Mouse (Mus musculus) CH12.LX (cell line): ENCODE measurements at regions not wholly inside any gene's neighbourhood (a gene's known extent, or its start where the extent isn't known, plus 50 kb on each side); places are given as distances from the start of the nearest gene placed in this dataset.
"Not testable (repeated sequence)": the region's sequence is repeated elsewhere in the genome, so short reads cannot be mapped to it uniquely, and the experiment has no call there.

Experiments used
- DNase-seq: peaks from one replicate; pipeline ENCODE4 v3.0.0-alpha.2; 2013; ENCODE audit errors: extremely low read depth
- H3K27ac ChIP-seq: 2 replicates; pipeline ENCODE4 v1.5.1; 2012; ENCODE audit warnings: low read depth, mild to moderate bottlenecking, control low read depth, moderate library complexity; ENCODE audit not compliant: insufficient read depth
- H3K27me3 ChIP-seq: replicated peaks from 2 replicates; pipeline ENCODE3; 2012; ENCODE audit warnings: inconsistent platforms
- H3K36me3 ChIP-seq, 2 experiments: replicated peaks in 1 of 2; 2 replicates each; pipeline versions ENCODE3 to v1.6.1; 2012; ENCODE audit warnings: inconsistent platforms in 1 of 2, low read length in 1 of 2, mild to moderate bottlenecking in 1 of 2, mixed read lengths in 1 of 2, moderate library complexity in 1 of 2; ENCODE audit not compliant: control insufficient read depth in 1 of 2, insufficient read depth in 1 of 2
- H3K4me1 ChIP-seq, 2 experiments: 2 replicates each; pipeline ENCODE4 v1.6.1; 2012; ENCODE audit warnings: inconsistent platforms in 1 of 2, moderate library complexity in 1 of 2; ENCODE audit not compliant: insufficient read depth in 2 of 2, control insufficient read depth in 1 of 2
- H3K4me2 ChIP-seq: 2 replicates; pipeline ENCODE4 v1.6.1; 2012; ENCODE audit warnings: low read depth, mild to moderate bottlenecking, control low read depth; ENCODE audit not compliant: poor library complexity, insufficient read depth, severe bottlenecking
- H3K4me3 ChIP-seq, 3 experiments: fragments of 150-350 bp in 1 of 3; sonication (generic) in 1 of 3; replicated peaks in 1 of 3; 2 replicates each; pipeline versions ENCODE3 to v1.5.1; 2011 to 2012; ENCODE audit warnings: low read depth in 2 of 3, low read length in 2 of 3, mild to moderate bottlenecking in 2 of 3, moderate library complexity in 2 of 3, control low read depth in 1 of 3, improper control_type of control experiment in 1 of 3, inconsistent platforms in 1 of 3, mixed read lengths in 1 of 3; ENCODE audit not compliant: poor library complexity in 1 of 3
- H3K79me2 ChIP-seq: replicated peaks from 2 replicates; pipeline ENCODE4 v1.6.1; 2012; ENCODE audit warnings: mild to moderate bottlenecking, moderate library complexity; ENCODE audit not compliant: control insufficient read depth, poor library complexity, insufficient read depth, severe bottlenecking; ENCODE audit errors: extremely low read depth
- H3K9ac ChIP-seq: 2 replicates; pipeline ENCODE4 v1.6.1; 2012; ENCODE audit warnings: low read depth, mild to moderate bottlenecking, control low read depth, moderate library complexity; ENCODE audit not compliant: insufficient read depth
- H3K9me3 ChIP-seq: replicated peaks from 2 replicates; pipeline ENCODE3; 2012; ENCODE audit warnings: low read length, inconsistent platforms, mixed read lengths
- CHD1 ChIP-seq: IDR thresholded peaks from 2 replicates; pipeline ENCODE4 v1.6.1; 2012; ENCODE audit warnings: low read depth, low read length, improper control_type of control experiment, inconsistent platforms
- CHD2 ChIP-seq: IDR thresholded peaks from 2 replicates; pipeline ENCODE4 v1.6.1; 2011; ENCODE audit warnings: low read length, improper control_type of control experiment
- ETS1 ChIP-seq: conservative IDR thresholded peaks from 2 replicates; pipeline ENCODE4 v1.6.1; 2012; ENCODE audit warnings: low read depth, mild to moderate bottlenecking, inconsistent platforms, low read length, improper control_type of control experiment, moderate library complexity
- GABPA ChIP-seq: IDR thresholded peaks from 2 replicates; pipeline ENCODE4 v1.6.1; 2012; ENCODE audit warnings: low read depth, low read length, improper control_type of control experiment, inconsistent platforms; ENCODE audit not compliant: insufficient replicate concordance
- HCFC1 ChIP-seq: IDR thresholded peaks from 2 replicates; pipeline ENCODE4 v1.6.1; 2012; ENCODE audit warnings: low read depth, mild to moderate bottlenecking, inconsistent platforms, low read length, improper control_type of control experiment
- IRF4 ChIP-seq: IDR thresholded peaks from 2 replicates; pipeline ENCODE4 v1.6.1; 2014; ENCODE audit warnings: low read depth, mild to moderate bottlenecking, inconsistent platforms, low read length, improper control_type of control experiment
- JUND ChIP-seq: conservative IDR thresholded peaks from 2 replicates; pipeline ENCODE4 v1.6.1; 2011; ENCODE audit warnings: low read depth, low read length, improper control_type of control experiment
- KAT2A ChIP-seq: IDR thresholded peaks from 2 replicates; pipeline ENCODE4 v1.6.1; 2012; ENCODE audit warnings: low read length, improper control_type of control experiment, inconsistent platforms; ENCODE audit not compliant: insufficient replicate concordance
- MAFK ChIP-seq: IDR thresholded peaks from 2 replicates; pipeline ENCODE4 v1.6.1; 2011; ENCODE audit warnings: low read length, improper control_type of control experiment; ENCODE audit not compliant: insufficient replicate concordance
- MAX ChIP-seq: IDR thresholded peaks from 2 replicates; pipeline ENCODE4 v1.6.1; 2011; ENCODE audit warnings: low read length, improper control_type of control experiment
- MAZ ChIP-seq: IDR thresholded peaks from 2 replicates; pipeline ENCODE4 v1.6.1; 2012; ENCODE audit warnings: low read depth, mild to moderate bottlenecking, inconsistent platforms, low read length, improper control_type of control experiment, moderate library complexity
- MEF2A ChIP-seq: IDR thresholded peaks from 2 replicates; pipeline ENCODE4 v1.6.1; 2014; ENCODE audit warnings: low read depth, mild to moderate bottlenecking, inconsistent platforms, low read length, improper control_type of control experiment, borderline replicate concordance
- MXI1 ChIP-seq: IDR thresholded peaks from 2 replicates; pipeline ENCODE4 v1.6.1; 2011; ENCODE audit warnings: mild to moderate bottlenecking, low read depth, low read length, improper control_type of control experiment
- MYC ChIP-seq: IDR thresholded peaks from 2 replicates; pipeline ENCODE4 v1.6.1; 2011; ENCODE audit warnings: low read depth, mild to moderate bottlenecking, improper control_type of control experiment, low read length
- NELFE ChIP-seq: IDR thresholded peaks from 2 replicates; pipeline ENCODE4 v1.6.1; 2011; ENCODE audit warnings: low read depth, low read length, improper control_type of control experiment
- NRF1 ChIP-seq: IDR thresholded peaks from 2 replicates; pipeline ENCODE4 v1.6.1; 2014; ENCODE audit warnings: low read depth, mild to moderate bottlenecking, inconsistent platforms, low read length, improper control_type of control experiment, moderate library complexity
- POLR2A ChIP-seq: IDR thresholded peaks from 2 replicates; pipeline ENCODE4 v1.6.1; 2011; ENCODE audit warnings: low read depth, mild to moderate bottlenecking, improper control_type of control experiment, low read length
- SIN3A ChIP-seq: IDR thresholded peaks from 2 replicates; pipeline ENCODE4 v1.6.1; 2012; ENCODE audit warnings: low read length, improper control_type of control experiment, inconsistent platforms
- SMC3 ChIP-seq: IDR thresholded peaks from 2 replicates; pipeline ENCODE4 v1.6.1; 2011; ENCODE audit warnings: low read depth, low read length, improper control_type of control experiment
- TBP ChIP-seq: conservative IDR thresholded peaks from 2 replicates; pipeline ENCODE4 v1.6.1; 2011; ENCODE audit warnings: low read depth, low read length, improper control_type of control experiment
- TCF12 ChIP-seq: IDR thresholded peaks from 2 replicates; pipeline ENCODE4 v1.6.1; 2014; ENCODE audit warnings: low read depth, mild to moderate bottlenecking, inconsistent platforms, low read length, improper control_type of control experiment
- USF1 ChIP-seq: IDR thresholded peaks from 2 replicates; pipeline ENCODE4 v1.6.1; 2014; ENCODE audit warnings: low read depth, mild to moderate bottlenecking, inconsistent platforms, low read length, improper control_type of control experiment
- ZKSCAN1 ChIP-seq: IDR thresholded peaks from 2 replicates; pipeline ENCODE4 v1.6.1; 2012; ENCODE audit warnings: low read depth, inconsistent platforms, low read length, improper control_type of control experiment, borderline replicate concordance
- ZMIZ1 ChIP-seq: IDR thresholded peaks from 2 replicates; pipeline ENCODE4 v1.6.1; 2012; ENCODE audit warnings: low read depth, mild to moderate bottlenecking, inconsistent platforms, low read length, improper control_type of control experiment
- dilution Hi-C: fragments of 300-500 bp; cut with MboI; formaldehyde crosslinking; loops from 2 replicates; pipeline ENCODE4 v1.14.3; 2020; ENCODE audit warnings: low sequenced_read_pairs; ENCODE audit not compliant: extremely low pct_unique_long_range_greater_than_20kb, extremely low pct_ligation_motif_present
- in situ Hi-C: fragments of 300-500 bp; cut with MboI; formaldehyde crosslinking; loops from 3 replicates; pipeline ENCODE4 v1.14.3; 2019; ENCODE audit warnings: low sequenced_read_pairs, low pct_ligation_motif_present, low pct_unique_long_range_greater_than_20kb, mixed read lengths

- in situ Hi-C loops (no loop called here), dilution Hi-C loops (no loop called here)
- no peaks in the 10 kb centered on the region for H3K4me1 ChIP-seq
- no peaks in the 10 kb centered on the region for H3K79me2 ChIP-seq
- no peak overlapping the region for H3K27ac ChIP-seq
- H3K4me2 ChIP-seq: no peak overlapping the region
- no peak overlapping the region for H3K4me3 ChIP-seq
- H3K36me3 ChIP-seq: no peaks in the 10 kb centered on the region
- no peak for TF ChIP-seq NRF1
- no peak for TF ChIP-seq NELFE
- no peak for TF ChIP-seq HCFC1
- TF ChIP-seq MEF2A: no peak
- no peak for TF ChIP-seq CHD1
- TF ChIP-seq ZKSCAN1: no peak
- TF ChIP-seq SIN3A: no peak
- TF ChIP-seq MXI1: no peak
- no peak for TF ChIP-seq IRF4
- no peak for TF ChIP-seq CHD2
- TF ChIP-seq SMC3: no peak
- no peak for TF ChIP-seq MYC
- no peak for TF ChIP-seq GABPA
- TF ChIP-seq TBP: no peak
- no peak for TF ChIP-seq TCF12
- no peak for TF ChIP-seq ZMIZ1
- no peak for TF ChIP-seq USF1
- H3K9me3 ChIP-seq: peaks cover 23% of the 10 kb centered on the region
- H3K9ac ChIP-seq: no peak overlapping the region
- no peaks in the 10 kb centered on the region for H3K27me3 ChIP-seq
- no peak for DNase-seq
Observed at GRCm38 (mm10) chr11:92228855-92229254, 651.5 kb upstream of the Kif2b start.

GRCm38 (mm10) chr11:92208980-92209548 is 631.7 kb upstream of the Kif2b start:
- DNase-seq: no peak
- H3K36me3 ChIP-seq: no peaks in the 10 kb centered on the region
- H3K9me3 ChIP-seq: peaks cover 38% of the 10 kb centered on the region
- no peaks in the 10 kb centered on the region for H3K79me2 ChIP-seq
- H3K9ac ChIP-seq: no peak overlapping the region
- no peak overlapping the region for H3K4me2 ChIP-seq
- no peak overlapping the region for H3K27ac ChIP-seq
- TF ChIP-seq MAZ (no peak), SIN3A (no peak), JUND (no peak), USF1 (no peak), ETS1 (no peak), IRF4 (no peak), GABPA (no peak), KAT2A (no peak), MAX (no peak), POLR2A (no peak), NRF1 (no peak), MAFK (no peak)
- H3K4me3 ChIP-seq: no peak overlapping the region
- H3K27me3 ChIP-seq: no peaks in the 10 kb centered on the region
- in situ Hi-C loops (no loop called here), dilution Hi-C loops (no loop called here)
- no peaks in the 10 kb centered on the region for H3K4me1 ChIP-seq

- dilution Hi-C loops: not testable (repeated sequence)
Observed at GRCm38 (mm10) chr11:92178393-92178792, 601.0 kb upstream of the Kif2b start.

More at GRCm38 (mm10) chr11:92178393-92178792, 601.0 kb upstream of the Kif2b start:
- H3K4me1 ChIP-seq, H3K9ac ChIP-seq, H3K4me2 ChIP-seq, H3K79me2 ChIP-seq, in situ Hi-C loops, DNase-seq, H3K4me3 ChIP-seq, H3K36me3 ChIP-seq, H3K27me3 ChIP-seq, H3K27ac ChIP-seq: not testable (repeated sequence)
- H3K9me3 ChIP-seq: peaks cover 13% of the 10 kb centered on the region
